Mouse (Mus musculus): ENCODE data around the gene Ncoa1. TPM values are rescaled to one million over a fixed set of nuclear protein-coding genes. Genes with fewer than 3 reads are reported as not detected.

Gene Ncoa1
- polyA plus RNA-seq, 1 experiment from 2014 or later: 12.4 TPM

GRCm38 (mm10) chr12:4500516-4500915 is 23.5 kb upstream of the Ncoa1 start:
- Histone ChIP-seq H3K9ac (no peak overlapping the region), H3K4me1 (no peaks in the 10 kb centered on the region), H3K4me3 (no peak overlapping the region), H3K27ac (no peak overlapping the region), H3K9me3 (no peaks in the 10 kb centered on the region), H3K36me3 (no peaks in the 10 kb centered on the region), H3K4me2 (replicated peaks) (no peak overlapping the region), H3K27me3 (replicated peaks) (no peaks in the 10 kb centered on the region)
- no peak for ATAC-seq (ENCODE audit: low FRiP score, low read depth)
- 95% methylated on average over 4 of the region's 4 CpGs for WGBS

- Histone ChIP-seq H3K9me3 (no peaks in the 10 kb centered on the region), H3K27ac (no peak overlapping the region), H3K4me2 (replicated peaks) (no peak overlapping the region), H3K36me3 (no peaks in the 10 kb centered on the region), H3K4me3 (no peak overlapping the region), H3K9ac (no peak overlapping the region), H3K27me3 (replicated peaks) (no peaks in the 10 kb centered on the region), H3K4me1 (no peaks in the 10 kb centered on the region)
- no peak for ATAC-seq (ENCODE audit: low FRiP score, low read depth)
- WGBS: 81% methylated on average over 3 of the region's 3 CpGs
These were observed 22.7 kb upstream of the Ncoa1 start for GRCm38 (mm10) chr12:4499651-4500175.

- no peak overlapping the region for H3K9ac ChIP-seq
- WGBS: 79% methylated on average over 6 of the region's 6 CpGs
- no peak for ATAC-seq (ENCODE audit: low FRiP score, low read depth)
These were observed 11.4 kb upstream of the Ncoa1 start for GRCm38 (mm10) chr12:4488411-4488810.

GRCm38 (mm10) chr12:4483386-4483785 is 6.4 kb upstream of the Ncoa1 start:
- no peak overlapping the region for H3K27ac ChIP-seq
- H3K9me3 ChIP-seq: no peaks in the 10 kb centered on the region
- no peak overlapping the region for H3K9ac ChIP-seq
- no peaks in the 10 kb centered on the region for H3K36me3 ChIP-seq
- no peak overlapping the region for H3K4me3 ChIP-seq
- no peak overlapping the region for H3K4me2 ChIP-seq (replicated peaks)
- H3K27me3 ChIP-seq (replicated peaks): no peaks in the 10 kb centered on the region; the same call in 1 of the 2 replicates
- WGBS: 80% methylated on average over 4 of the region's 4 CpGs
- no peak for ATAC-seq (ENCODE audit: low FRiP score, low read depth)
- H3K4me1 ChIP-seq: no peaks in the 10 kb centered on the region

More at GRCm38 (mm10) chr12:4488411-4488810, 11.4 kb upstream of the Ncoa1 start:
- no peak overlapping the region for H3K4me2 ChIP-seq (replicated peaks)
- no peak overlapping the region for H3K4me3 ChIP-seq
- H3K9me3 ChIP-seq: no peaks in the 10 kb centered on the region
- no peaks in the 10 kb centered on the region for H3K27me3 ChIP-seq (replicated peaks)
- H3K36me3 ChIP-seq: no peaks in the 10 kb centered on the region
- no peak overlapping the region for H3K27ac ChIP-seq
- H3K4me1 ChIP-seq: no peaks in the 10 kb centered on the region

- no peak overlapping the region for H3K4me2 ChIP-seq (replicated peaks)
- no peak overlapping the region for H3K4me3 ChIP-seq
- 72% methylated on average over 5 of the region's 5 CpGs for WGBS
- H3K27ac ChIP-seq: no peak overlapping the region
- no peaks in the 10 kb centered on the region for H3K9me3 ChIP-seq
- H3K27me3 ChIP-seq (replicated peaks): peaks cover 4% of the 10 kb centered on the region; the same call in 1 of the 2 replicates
- H3K4me1 ChIP-seq: 0 out of 2 replicates have a peak, but pooled peaks cover 6% of the 10 kb centered on the region
- no peaks in the 10 kb centered on the region for H3K36me3 ChIP-seq
- no peak for ATAC-seq (ENCODE audit: low FRiP score, low read depth)
- H3K9ac ChIP-seq: no peak overlapping the region
These were observed 4.7 kb upstream of the Ncoa1 start for GRCm38 (mm10) chr12:4481687-4482086.

- Histone ChIP-seq H3K4me1 (peaks cover 13% of the 10 kb centered on the region; the same call in 1 of the 2 replicates), H3K4me3 (no peak overlapping the region), H3K27me3 (replicated peaks) (peaks cover 4% of the 10 kb centered on the region; the same call in 1 of the 2 replicates), H3K27ac (no peak overlapping the region), H3K9ac (no peak overlapping the region), H3K4me2 (replicated peaks) (no peak overlapping the region), H3K36me3 (no peaks in the 10 kb centered on the region), H3K9me3 (no peaks in the 10 kb centered on the region)
- 83% methylated on average over 4 of the region's 4 CpGs for WGBS
- ATAC-seq (ENCODE audit: low FRiP score, low read depth): no peak
These were observed 3.3 kb upstream of the Ncoa1 start for GRCm38 (mm10) chr12:4480250-4480649.

GRCm38 (mm10) chr12:4479171-4479881 is 2.3 kb upstream of the Ncoa1 start:
- peaks cover 4% of the 10 kb centered on the region; the same call in 1 of the 2 replicates for H3K27me3 ChIP-seq (replicated peaks)
- 79% methylated on average over 3 of the region's 3 CpGs for WGBS
- H3K27ac ChIP-seq: no peak overlapping the region
- H3K36me3 ChIP-seq: no peaks in the 10 kb centered on the region
- H3K4me3 ChIP-seq: no peak overlapping the region
- no peak overlapping the region for H3K9ac ChIP-seq
- H3K4me2 ChIP-seq (replicated peaks): no peak overlapping the region
- no peak for ATAC-seq (ENCODE audit: low FRiP score, low read depth)
- no peaks in the 10 kb centered on the region for H3K9me3 ChIP-seq
- H3K4me1 ChIP-seq: peaks cover 17% of the 10 kb centered on the region; the same call in 1 of the 2 replicates

- no peak overlapping the region for H3K9ac ChIP-seq
- H3K9me3 ChIP-seq: no peaks in the 10 kb centered on the region
- WGBS: 72% methylated on average over 6 of the region's 6 CpGs
- ATAC-seq (ENCODE audit: low FRiP score, low read depth): no peak
- no peak overlapping the region for H3K27ac ChIP-seq
- H3K4me1 ChIP-seq: peaks cover 22% of the 10 kb centered on the region
- no peak overlapping the region for H3K4me2 ChIP-seq (replicated peaks)
- H3K4me3 ChIP-seq: no peak overlapping the region
- no peaks in the 10 kb centered on the region for H3K36me3 ChIP-seq
- peaks cover 4% of the 10 kb centered on the region; the same call in 1 of the 2 replicates for H3K27me3 ChIP-seq (replicated peaks)
These were observed 1.2 kb upstream of the Ncoa1 start for GRCm38 (mm10) chr12:4477941-4478795.

GRCm38 (mm10) chr12:4476291-4476831 is 621 bp downstream of the Ncoa1 start:
- Histone ChIP-seq H3K36me3 (no peaks in the 10 kb centered on the region), H3K4me1 (peaks cover 22% of the 10 kb centered on the region), H3K27me3 (replicated peaks) (peaks cover 4% of the 10 kb centered on the region; the same call in 1 of the 2 replicates), H3K4me2 (replicated peaks) (peak overlapping the region; percentile 75), H3K4me3 (peak overlapping the region; percentile 83), H3K9ac (peak overlapping the region; percentile 93), H3K9me3 (no peaks in the 10 kb centered on the region), H3K27ac (peak overlapping the region; percentile 95)
- ATAC-seq (ENCODE audit: low FRiP score, low read depth): peak; percentile 85
- WGBS: under 1% methylated on average over 55 of the region's 73 CpGs

GRCm38 (mm10) chr12:4475251-4475993 is 1.6 kb downstream of the Ncoa1 start:
- no peak overlapping the region for H3K27ac ChIP-seq
- H3K36me3 ChIP-seq: no peaks in the 10 kb centered on the region
- no peak for ATAC-seq (ENCODE audit: low FRiP score, low read depth)
- H3K4me2 ChIP-seq (replicated peaks): peak overlapping the region; percentile 75
- peak overlapping the region; percentile 93 for H3K9ac ChIP-seq
- H3K27me3 ChIP-seq (replicated peaks): peaks cover 4% of the 10 kb centered on the region; the same call in 1 of the 2 replicates
- WGBS: 5% methylated on average over 18 of the region's 18 CpGs
- H3K9me3 ChIP-seq: no peaks in the 10 kb centered on the region
- peaks cover 22% of the 10 kb centered on the region for H3K4me1 ChIP-seq
- peak overlapping the region; percentile 83 for H3K4me3 ChIP-seq

GRCm38 (mm10) chr12:4469115-4469514 is 7.9 kb downstream of the Ncoa1 start:
- no peaks in the 10 kb centered on the region for H3K36me3 ChIP-seq
- WGBS: 79% methylated on average over 2 of the region's 2 CpGs
- no peak overlapping the region for H3K9ac ChIP-seq
- no peaks in the 10 kb centered on the region for H3K9me3 ChIP-seq
- no peak overlapping the region for H3K27ac ChIP-seq
- H3K4me3 ChIP-seq: no peak overlapping the region
- H3K4me1 ChIP-seq: peaks cover 5% of the 10 kb centered on the region
- ATAC-seq (ENCODE audit: low FRiP score, low read depth): no peak
- no peak overlapping the region for H3K4me2 ChIP-seq (replicated peaks)
- no peaks in the 10 kb centered on the region for H3K27me3 ChIP-seq (replicated peaks)
